Mouse (Mus musculus): Measurements from ENCODE around the gene Psmg3.

DNA sequence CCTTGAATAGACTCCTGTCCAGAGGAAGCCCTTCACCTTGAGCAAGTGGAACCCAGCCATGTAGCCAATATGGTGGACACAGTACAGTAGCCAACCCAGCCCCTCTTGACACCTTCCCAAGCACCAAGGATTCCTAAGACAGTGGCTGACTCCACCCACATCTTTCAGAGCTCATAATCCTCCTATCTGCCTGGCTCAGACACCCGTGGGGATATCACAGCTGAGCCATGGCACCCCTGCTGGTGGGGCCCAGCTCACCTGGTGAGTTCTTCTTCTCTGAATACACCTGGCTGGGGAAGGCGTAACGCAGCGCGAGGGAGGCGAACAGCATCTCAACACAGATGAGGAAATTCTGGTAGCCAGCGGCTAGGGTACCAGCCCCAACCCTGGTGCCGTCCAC, 20.8 kb downstream of the Psmg3 start:
- TF ChIP-seq MYOG (IDR thresholded peaks at IDR 0.05; ENCODE audit: control insufficient read depth in 1 of 3, insufficient read depth in 1 of 3, insufficient read length in 2 of 3, low read depth in 2 of 3) (no peak), SRF (IDR thresholded peaks at IDR 0.05; ENCODE audit: control insufficient read depth, insufficient read length, low read depth) (no peak), TCF12 (IDR thresholded peaks at IDR 0.05; ENCODE audit: insufficient read depth, poor library complexity, severe bottlenecking) (no peak), E2F4 (IDR thresholded peaks at IDR 0.05; ENCODE audit: insufficient read depth) (no peak), POLR2A (IDR thresholded peaks at IDR 0.05; ENCODE audit: insufficient read length, low read depth) (no peak), POLR2AphosphoS2 (IDR thresholded peaks at IDR 0.05; ENCODE audit: insufficient read length, low read depth) (no peak), MAX (IDR thresholded peaks at IDR 0.05; ENCODE audit: low read depth) (no peak), USF1 (IDR thresholded peaks at IDR 0.05; ENCODE audit: low read depth) (no peak), MYOD1 (IDR thresholded peaks at IDR 0.05; ENCODE audit: control insufficient read depth in 1 of 3, insufficient read length in 2 of 3, low read depth in 2 of 3) (no peak), REST (IDR thresholded peaks at IDR 0.05; ENCODE audit: insufficient read depth, insufficient read length) (no peak)
